Mouse (Mus musculus) spleen, adult 12 weeks (tissue): ENCODE results near the gene Fmo6.

Source experiments
- DNase-seq: peaks from one replicate; pipeline ENCODE4 v3.0.0; 2022; ENCODE audit warnings: low spot score

Gene Fmo6

DNA sequence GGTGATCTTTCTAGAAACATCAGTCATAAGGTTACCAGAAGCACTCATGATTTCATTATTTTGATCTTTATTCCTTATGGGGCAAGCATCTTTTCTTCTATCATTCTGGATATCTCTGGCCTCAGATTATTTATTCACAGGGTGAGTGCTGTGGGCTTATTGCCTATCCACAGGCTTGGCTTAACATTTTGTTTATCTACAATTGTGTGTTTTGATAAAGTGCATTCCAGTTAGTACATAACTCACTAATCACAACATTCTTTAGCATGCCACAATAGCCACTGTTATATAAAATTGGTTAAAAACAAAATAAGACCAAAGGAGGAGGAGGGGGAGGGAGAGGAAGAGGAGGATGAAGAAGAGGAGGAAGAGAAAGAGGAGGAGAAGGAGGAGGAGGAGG, 25.2 kb downstream of the Fmo6 start:
- DNase-seq, result no peak

DNA sequence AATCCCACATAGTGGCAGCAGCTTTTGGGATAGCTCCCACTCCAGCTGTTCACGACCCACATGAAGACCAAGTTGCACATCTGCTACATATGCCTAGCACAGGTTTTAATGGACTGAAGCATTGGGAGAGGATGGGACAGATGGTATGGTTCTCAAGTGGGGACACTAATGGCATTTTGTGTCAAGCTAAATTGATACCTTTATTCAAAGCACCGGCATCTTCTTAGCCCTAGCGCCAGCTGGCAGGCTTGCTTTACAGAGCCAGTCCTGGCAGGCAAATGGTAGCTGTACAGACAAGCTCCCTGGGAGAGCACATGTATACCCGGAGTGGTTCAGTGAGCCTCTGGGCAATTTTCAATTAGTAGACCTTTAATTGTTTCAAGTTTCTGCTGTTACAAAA, 35.4 kb downstream of the Fmo6 start:
- DNase-seq, result no peak

DNA sequence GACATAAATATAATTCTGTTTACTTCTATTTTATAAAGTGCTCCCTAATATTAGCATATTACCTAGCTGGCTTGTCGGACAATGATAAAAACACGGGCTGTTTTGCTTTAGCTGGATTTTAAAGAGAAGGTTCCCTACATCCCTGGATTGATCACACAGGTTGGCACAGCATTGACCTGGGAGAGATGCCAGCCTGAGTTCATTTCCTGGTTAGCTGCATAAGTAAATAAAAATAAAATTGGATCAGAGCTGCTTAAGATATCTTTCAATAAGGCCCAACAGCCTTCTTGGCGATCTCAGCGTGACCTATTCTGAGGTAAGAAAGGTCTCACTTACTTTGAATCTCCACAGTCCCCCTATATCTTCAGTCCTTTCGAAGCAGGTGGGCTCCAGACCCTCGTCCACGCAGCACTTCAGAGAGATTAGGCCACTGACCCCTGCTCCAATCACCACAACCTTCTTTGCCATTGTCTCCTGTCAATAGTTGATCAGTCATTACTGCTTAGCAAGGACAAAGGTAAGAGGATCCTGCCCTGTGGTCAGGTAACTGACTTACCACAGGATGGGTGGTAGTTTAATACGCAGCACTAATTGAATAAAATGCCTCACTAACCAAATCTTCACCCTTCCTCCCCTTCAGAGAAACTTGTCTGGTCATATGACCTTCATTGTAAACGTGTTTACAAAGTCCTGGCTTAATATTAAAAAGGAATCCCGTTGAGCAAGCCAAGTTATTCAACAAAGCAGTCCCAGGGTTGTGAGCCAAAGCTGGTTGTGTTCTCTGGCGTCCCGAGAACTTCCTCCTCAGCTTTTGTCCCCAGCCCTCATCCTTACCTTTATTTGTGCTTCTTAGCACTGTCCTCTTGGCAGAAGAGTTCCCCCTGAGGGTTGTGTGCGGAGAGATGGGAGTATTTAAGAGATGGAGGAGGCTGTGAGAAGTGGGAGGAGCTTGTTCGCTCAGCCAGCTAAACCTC, 39.2 kb downstream of the Fmo6 start, which contains the start of gene Fmo2:
Gene Fmo2 (minus strand): TSS at position 889 of the 974 bp plus-strand sequence.
- DNase-seq, result no peak

DNA sequence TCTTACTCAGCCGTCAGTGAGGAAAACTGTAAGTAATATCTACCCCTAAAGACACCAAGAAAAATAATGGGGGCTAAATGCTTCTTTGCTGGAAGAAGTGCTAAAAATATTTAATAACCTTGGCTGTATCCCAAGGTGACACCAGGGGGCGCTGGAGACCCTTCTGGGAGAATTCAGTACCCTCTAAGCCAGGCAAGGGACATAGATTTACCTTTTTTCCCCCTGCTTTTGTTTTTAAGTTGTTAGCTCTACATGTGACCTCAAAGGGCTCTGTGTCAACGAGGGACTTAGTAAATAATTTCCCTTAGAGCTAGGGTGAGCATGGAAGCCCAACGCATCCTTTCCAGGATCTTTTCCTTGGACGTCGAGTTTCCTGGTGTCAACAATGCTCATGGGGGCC, 41.4 kb downstream of the Fmo6 start:
- peak; percentile 2 for DNase-seq

DNA sequence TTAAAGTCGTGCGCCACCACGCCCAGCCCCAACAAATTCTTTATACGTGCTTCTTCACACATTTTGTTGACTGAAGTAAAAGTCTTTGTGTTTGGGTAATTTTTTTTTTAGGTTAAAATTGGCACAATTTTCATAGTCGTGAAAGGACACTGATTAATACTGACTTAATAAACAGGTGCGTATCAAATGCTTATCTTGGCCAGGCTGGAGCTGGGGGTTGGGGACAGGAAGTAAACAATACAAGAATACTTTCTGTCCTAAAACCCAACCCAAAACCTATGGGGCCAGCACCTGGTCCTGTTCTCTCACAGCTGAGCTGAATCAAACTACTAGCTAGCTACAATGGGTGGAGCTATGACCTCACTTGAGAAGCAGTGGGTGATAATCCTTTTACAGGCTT, 44.3 kb downstream of the Fmo6 start:
- DNase-seq, result no peak

DNA sequence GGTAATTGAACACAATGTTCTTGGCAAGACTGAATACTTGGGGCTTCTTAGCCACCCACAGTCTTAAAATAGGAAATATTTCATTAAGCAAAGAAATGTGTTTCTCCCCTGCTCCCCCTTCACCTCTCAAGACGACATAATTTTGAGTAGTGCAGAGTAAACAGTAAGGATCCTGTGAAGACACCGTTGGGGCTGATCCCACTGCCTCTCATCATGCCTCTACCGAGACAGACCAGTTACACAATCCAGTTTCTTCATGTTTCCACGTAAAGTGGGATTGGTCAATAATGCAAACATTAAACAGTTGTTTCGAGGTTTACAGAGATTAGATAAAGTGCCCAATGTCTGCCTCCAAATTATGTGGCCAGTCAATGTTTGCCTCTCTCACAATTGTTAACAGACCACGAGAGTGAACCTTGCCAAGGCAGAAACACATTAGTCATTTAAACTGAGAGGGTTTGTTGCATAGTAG, 45.3 kb downstream of the Fmo6 start:
- no peak for DNase-seq

DNA sequence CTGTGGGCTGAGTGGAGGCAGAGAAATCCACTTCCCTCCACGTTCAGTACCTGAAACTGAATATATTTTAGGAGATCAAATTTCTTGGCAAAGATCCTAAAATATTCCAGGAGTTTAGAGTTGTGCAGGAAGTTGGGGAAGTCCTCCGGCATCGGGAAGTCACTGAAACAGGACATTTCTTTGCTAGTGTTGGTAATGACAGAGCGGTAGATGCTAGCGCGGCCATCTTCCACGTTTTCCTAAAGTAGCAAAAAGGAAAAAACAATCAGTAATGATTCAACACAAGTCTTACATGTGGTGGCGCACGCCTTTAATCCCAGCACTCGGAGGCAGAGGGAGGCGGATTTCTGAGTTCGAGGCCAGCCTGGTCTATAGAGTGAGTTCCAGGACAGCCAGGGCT, 48.7 kb downstream of the Fmo6 start:
- no peak for DNase-seq

DNA sequence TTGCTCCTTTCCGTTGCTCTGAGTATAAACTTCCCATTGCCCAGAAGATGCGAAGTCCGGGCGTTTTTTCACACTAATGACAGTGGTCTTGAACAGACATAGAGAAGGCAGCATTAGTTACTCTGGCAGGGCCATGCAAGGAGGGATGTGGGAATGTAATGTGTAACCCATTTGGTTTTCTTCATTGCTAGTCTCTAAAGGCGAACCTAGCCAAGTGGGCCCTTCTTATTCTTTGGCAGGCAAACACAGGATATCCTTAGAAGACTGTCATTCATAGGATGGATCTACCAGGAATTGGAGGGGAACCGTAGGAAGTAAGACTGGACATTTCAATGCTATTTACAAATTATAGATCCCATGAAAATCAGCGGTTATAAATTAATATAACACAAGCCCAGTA, 49.7 kb downstream of the Fmo6 start:
- no peak for DNase-seq

DNA sequence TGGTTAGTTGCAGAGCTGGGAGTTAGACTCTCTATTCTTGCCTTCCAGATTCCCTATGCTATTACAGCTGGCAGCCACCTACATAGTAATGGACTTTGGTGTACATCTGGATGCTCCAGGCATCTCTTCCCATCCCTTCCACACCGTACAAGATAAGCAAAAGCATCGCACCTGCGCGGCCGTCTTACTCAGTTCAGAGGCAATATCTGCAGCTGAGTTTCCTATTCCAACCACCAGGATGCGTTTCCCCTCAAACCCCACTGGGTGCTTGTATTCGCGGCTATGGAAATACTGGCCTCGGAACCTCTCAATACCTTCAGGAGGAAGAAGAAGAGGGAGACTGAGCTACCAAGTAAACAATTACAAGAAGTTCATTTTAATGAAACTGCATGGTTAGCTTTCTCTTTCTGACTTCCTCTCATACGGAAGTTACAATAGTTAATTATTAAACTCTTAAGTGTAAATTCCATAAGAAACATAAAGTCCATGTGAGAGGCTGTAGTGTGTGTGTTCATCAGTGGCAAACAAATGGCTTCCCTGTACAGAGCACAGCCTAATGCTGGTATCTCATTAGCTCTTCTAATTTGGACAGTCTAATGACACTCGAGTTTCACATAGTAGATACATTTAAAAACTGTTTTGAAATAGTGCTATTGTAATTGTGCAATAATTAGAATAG, 51.0 kb downstream of the Fmo6 start:
- DNase-seq, result no peak

DNA sequence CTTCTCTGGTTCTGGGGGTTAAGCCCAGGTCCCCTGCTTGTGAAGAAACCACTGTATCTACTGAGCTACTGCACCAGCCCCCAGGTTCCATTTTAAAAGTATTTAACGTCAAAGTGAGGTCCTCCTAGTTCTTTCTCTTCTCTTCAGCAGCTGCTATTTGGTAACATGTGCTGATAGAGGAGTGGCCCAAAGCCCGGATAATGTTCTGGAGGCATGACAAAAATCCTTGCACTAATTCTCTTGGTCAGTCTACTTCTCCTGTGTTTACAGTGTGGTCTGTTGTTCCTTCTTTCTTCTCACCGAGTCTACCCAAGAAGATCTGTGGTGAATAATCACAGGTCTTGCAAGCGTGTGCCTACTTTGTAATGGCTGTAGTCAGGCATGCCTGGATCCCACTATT, 54.6 kb downstream of the Fmo6 start:
- DNase-seq, result no peak

DNA sequence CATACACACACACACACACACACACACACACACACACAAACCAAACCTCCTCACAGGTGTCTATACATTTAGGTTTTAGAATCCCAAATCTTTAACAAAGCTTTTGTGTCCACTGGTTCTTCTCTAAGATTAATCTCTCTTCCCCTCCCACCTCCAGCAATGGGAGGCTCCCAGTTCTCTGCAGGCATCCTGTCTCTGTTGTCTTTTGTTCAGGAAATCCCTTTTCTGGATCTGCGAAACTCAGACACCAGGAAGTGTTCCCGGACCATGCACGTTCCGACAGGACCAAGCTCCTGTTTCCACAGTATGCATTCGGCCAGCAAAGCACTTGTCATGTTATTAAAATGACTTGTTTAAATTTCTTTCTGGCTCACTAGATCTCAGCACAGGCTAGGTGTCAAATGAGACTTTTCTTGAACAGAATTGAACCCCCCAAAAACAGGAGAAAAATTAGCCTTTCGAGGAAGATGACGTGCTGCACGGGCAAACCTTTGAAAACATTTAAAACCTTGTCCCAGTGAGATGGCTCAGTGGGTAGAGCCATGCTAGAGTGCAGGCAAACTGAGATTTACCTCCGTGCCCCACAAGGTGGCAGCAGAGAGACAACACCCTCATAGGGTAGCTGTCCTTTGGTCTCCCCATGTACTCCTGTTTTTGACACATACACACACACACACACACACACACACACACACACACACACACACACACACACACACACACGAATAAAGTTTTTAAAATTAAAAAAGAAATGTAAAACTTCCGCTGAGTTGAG, 57.5 kb downstream of the Fmo6 start:
- DNase-seq, result no peak

DNA sequence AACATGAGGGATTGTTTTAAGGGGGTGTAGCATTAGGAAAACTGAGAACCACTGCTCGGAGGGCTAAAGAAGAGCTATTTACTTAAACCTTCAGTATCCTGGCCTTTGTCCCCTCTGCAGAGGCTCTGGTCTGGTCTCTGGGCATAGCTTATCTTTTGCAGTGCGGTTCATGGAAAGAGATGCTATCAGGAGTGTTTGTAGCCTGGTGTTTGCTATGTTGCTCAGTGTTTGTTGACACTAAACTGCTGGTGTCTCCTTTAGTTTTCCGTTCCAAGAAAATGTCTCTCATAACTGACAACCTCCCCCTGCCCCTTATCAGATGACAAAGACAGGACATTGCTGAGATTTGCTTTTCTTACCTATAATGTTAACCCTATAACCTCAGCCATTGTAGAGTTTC, 62.2 kb downstream of the Fmo6 start:
- no peak for DNase-seq

DNA sequence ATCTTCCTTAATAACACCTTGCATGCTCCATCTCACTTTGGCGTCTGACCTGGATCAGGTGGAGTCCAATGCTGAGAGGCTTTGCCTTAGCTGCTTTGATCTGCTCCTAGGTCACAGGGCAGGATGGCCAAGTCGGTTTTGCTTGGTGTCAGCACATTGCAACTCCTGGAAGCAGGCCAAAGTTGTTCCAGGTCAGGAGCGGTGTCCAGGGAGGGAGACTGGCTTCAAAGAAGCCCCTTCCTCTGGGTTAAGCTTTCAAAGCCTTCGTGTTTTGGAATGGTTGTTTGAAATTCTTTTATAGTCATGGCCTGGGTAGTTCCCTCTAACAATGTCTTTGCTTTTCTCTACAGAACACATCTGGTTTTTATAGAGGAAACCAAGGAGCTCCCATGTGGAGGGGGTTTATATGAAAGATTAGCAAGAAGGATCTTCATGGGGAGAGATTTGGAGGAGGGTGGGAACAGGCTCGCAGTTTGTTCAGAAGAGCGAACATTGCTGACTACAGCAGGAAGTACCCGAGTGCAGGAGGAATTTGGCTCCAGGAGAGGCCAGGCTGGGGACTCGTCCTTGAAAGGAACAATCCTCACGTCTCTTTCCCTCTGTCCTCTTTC, 65.5 kb downstream of the Fmo6 start:
- no peak for DNase-seq

DNA sequence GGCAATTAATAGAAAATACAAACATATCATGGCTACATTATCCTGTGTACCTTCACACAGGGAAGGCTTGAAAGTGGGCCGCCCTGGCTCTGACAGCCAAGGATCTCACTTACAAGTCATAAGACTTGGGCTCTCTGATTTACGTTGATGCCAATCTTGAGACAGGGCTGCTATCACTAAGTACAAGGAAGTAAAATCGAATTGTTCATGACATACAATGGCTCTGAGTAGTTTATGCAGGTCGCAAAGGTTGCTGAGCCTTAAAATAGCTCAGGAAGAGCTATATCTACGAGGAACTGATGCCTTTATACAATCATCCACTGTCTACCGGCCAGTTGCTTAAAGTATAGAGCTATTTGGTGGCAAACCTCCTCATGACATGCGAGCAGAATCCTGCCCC, 66.3 kb downstream of the Fmo6 start:
- no peak for DNase-seq

DNA sequence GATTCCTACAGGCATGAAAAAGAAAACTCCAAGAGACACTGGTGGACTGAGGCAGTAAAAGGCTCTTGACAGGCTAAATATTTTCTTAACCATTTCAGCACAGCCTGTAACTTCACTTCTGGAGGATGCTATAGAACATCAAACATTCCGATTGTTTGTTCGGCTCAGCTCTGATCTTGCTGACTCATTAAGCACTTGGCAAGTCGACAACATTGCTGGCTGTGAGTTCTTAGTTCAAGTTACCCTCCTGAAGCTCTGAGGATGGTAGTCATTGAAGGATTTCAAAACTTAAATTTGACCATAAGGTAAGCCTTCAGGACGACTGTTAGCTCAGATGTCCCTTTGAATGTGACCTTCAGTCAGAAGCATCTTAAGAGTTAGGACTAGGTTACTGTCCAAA, 69.9 kb downstream of the Fmo6 start:
- DNase-seq, result no peak
